Mouse (Mus musculus) urinary bladder, postnatal 4 days (tissue): ENCODE results near the gene March5.
"Not testable (repeated sequence)": the region's sequence is repeated elsewhere in the genome, so short reads cannot be mapped to it uniquely, and the experiment has no call there.

ENCODE experiments used
- DNase-seq, 2 experiments: peaks; one replicate each; pipeline ENCODE4 v3.0.0; 2021 to 2022; ENCODE audit warnings: low spot score in 2 of 2

The March5 gene

GRCm38 (mm10) chr19:37208986-37209385, 1.6 kb downstream of the March5 start:
- DNase-seq: no peak

GRCm38 (mm10) chr19:37209467-37210128, 2.3 kb downstream of the March5 start:
- no peak for DNase-seq

GRCm38 (mm10) chr19:37210457-37210856, 3.1 kb downstream of the March5 start:
- DNase-seq: no peak

- no peak for DNase-seq
Measured at GRCm38 (mm10) chr19:37211416-37211815, 4.1 kb downstream of the March5 start.

GRCm38 (mm10) chr19:37214711-37215110, 7.4 kb downstream of the March5 start:
- DNase-seq: no peak

- no peak for DNase-seq
Measured at GRCm38 (mm10) chr19:37225197-37225862, 18.0 kb downstream of the March5 start.

GRCm38 (mm10) chr19:37232598-37232997, 25.3 kb downstream of the March5 start:
- DNase-seq: not testable (repeated sequence)

- DNase-seq: no peak
Measured at GRCm38 (mm10) chr19:37233561-37234539, 26.5 kb downstream of the March5 start.

- no peak for DNase-seq
Measured at GRCm38 (mm10) chr19:37235818-37236217, 28.5 kb downstream of the March5 start.

- no peak for DNase-seq
Measured at GRCm38 (mm10) chr19:37237306-37237705, 30.0 kb downstream of the March5 start.

- no peak for DNase-seq
Measured at GRCm38 (mm10) chr19:37237712-37238437, 30.5 kb downstream of the March5 start.

- DNase-seq: no peak
Measured at GRCm38 (mm10) chr19:37238651-37239050, 31.3 kb downstream of the March5 start.

- DNase-seq: no peak
Measured at GRCm38 (mm10) chr19:37239096-37239495, 31.8 kb downstream of the March5 start.

GRCm38 (mm10) chr19:37241201-37241600, 33.9 kb downstream of the March5 start:
- DNase-seq: no peak

- no peak for DNase-seq
Measured at GRCm38 (mm10) chr19:37242707-37243106, 35.4 kb downstream of the March5 start.

- no peak for DNase-seq
Measured at GRCm38 (mm10) chr19:37246859-37247258, 39.5 kb downstream of the March5 start.

- DNase-seq: no peak
Measured at GRCm38 (mm10) chr19:37248199-37248598, 40.9 kb downstream of the March5 start.

- no peak for DNase-seq
Measured at GRCm38 (mm10) chr19:37252104-37252503, 44.8 kb downstream of the March5 start.

- DNase-seq: no peak
Measured at GRCm38 (mm10) chr19:37255321-37255720, 48.0 kb downstream of the March5 start.

GRCm38 (mm10) chr19:37262389-37262788, 55.0 kb downstream of the March5 start:
- DNase-seq: no peak

- DNase-seq: no peak
Measured at GRCm38 (mm10) chr19:37263566-37263942, 56.2 kb downstream of the March5 start.
